Mouse (Mus musculus): ENCODE results near the gene Cabp7.
"Not testable (repeated sequence)": the region's sequence is repeated elsewhere in the genome, so short reads cannot be mapped to it uniquely, and the experiment has no call there.

The Cabp7 gene

DNA sequence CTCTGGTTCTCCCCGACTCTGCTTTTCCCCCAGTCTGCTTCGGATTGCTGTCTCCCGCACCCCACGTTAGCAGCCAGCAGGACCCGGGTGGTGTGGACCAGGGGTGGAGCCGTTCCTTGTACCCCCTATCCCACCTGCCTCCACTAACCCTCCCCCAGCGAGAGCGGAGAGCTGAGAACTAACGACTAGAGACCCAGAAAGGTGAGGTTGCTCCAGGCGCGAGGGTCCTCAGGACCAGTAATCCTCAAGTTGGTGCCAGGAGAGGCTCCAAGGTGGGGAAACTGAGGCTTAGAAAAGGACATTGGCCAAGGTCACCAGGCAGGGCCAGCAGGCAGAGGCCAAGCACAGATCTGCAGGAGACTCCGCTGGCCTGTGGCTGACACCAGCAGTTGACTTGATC lies 707 bp upstream of the Cabp7 start:
- DNase-seq (ENCODE audit: low read depth, low spot score), result no peak

DNA sequence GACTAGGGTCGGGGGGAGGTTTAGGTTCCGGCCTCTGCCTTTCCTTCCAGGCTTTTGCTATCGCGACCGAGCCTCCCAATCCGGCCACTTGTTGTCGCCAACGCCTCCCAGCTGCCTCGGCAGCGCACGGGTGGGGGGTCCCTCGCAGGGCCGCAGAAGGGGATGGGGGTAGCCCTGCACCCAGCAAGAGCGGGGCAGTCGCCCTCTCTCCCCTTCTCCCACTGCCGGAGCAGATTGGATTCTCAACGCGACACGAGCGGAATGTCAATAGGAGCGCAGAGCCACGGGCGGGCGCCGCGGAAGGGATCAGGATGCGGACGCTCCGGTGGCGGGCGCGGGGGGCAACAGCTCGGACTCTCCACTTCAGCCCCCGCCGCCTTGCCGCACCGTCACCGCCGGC lies 609 bp downstream of the Cabp7 start:
- DNase-seq (ENCODE audit: low read depth, low spot score), result no peak

DNA sequence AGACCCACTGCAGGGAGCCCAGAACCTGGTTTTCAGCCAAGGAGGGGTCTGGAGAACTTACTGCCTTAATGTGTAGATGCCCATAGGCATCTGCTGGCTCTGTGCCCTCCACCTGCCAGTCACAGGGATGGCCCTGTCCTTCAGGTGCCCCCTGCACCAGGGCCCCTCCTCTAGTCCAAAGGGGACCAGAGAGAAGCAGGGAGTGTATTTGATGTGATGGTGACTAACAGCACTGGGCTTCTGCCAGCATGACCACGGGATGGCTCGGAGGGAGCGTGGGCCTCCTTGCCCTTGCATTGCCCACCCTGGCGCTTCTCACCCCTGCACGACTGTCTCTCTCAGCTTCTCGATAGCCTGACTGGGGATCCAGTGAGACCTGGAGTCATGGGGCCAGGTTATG lies 1.9 kb downstream of the Cabp7 start:
- no peak for DNase-seq (ENCODE audit: low read depth, low spot score)

DNA sequence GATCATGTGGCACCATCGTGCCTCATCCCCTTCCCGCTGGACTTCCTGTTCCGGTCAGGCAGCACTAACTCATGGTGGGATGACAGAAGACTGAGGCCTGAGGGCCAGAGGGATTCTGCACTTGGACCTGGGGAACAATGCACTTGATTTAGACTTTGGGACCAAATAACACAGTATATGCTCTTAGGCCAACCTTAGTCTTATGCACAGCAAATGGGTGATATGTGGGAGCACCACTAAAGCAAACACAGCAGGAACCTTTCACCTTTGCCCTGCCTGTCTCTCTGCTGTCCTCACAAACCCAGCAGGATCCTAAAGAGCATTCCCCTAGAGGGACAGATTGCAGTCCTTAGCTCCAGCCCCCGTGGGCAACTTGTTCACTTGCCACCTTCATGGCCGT lies 5.8 kb downstream of the Cabp7 start:
- no peak for DNase-seq (ENCODE audit: low read depth, low spot score)

DNA sequence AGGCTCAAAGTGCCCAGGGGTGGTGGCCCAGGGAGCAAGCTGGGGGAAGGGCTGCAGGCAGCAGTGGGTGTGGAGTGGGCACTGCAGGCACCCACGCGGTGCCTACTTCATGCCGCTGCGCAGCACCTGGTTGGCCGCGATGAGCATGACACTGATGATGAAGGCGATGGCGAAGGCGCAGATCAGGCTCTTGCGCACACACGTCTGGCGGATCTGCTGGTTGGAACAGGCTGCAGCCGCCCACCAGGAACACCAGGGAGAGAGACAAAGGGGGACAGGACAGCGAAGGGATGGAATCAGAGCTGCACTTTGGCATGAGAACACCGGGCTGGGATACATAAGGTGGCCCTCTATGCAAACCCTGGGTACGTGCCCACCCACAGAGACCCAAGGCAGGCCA lies 7.9 kb downstream of the Cabp7 start:
- DNase-seq (ENCODE audit: low read depth, low spot score), result no peak

DNA sequence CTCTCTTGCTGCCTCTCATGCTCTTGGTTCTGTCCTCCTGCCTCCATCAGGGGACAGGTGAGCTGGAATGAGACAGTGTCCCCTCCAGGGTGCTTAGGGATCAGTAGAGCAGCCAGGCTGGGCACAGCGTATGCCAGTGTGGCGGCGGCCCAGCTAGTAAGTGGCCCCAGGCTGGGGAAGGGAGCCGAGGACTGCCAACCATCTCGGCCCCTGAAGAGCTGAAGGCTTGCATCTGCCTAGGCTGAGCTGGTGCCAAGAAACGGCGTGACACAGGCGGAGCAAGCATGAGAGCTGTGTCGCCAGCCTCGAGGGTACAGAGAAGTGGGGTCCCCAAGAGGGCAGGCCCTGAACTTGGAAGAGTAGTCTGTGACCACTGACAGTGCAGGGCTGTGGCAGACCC lies 8.9 kb downstream of the Cabp7 start:
- DNase-seq (ENCODE audit: low read depth, low spot score), result no peak

DNA sequence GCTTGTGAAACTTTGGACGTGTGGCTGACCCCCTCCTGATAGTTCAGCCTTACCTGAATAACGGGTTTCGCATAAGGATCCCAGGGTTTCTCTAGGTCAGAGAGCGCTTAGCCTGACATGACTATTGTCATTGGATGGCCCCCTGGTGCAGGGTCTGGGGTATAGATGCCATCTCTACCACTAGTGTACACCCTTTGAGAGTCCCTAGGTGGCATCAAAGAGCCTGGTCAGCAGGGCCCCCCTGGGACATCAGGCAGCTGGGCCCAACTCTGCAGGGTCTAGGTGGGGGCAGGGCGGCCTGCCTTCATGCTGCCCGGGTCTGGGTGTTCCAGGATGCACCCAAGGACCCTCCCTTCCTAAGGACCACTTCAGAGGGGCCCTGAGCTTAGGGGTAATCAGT lies 10.2 kb downstream of the Cabp7 start:
- no peak for DNase-seq (ENCODE audit: low read depth, low spot score)

DNA sequence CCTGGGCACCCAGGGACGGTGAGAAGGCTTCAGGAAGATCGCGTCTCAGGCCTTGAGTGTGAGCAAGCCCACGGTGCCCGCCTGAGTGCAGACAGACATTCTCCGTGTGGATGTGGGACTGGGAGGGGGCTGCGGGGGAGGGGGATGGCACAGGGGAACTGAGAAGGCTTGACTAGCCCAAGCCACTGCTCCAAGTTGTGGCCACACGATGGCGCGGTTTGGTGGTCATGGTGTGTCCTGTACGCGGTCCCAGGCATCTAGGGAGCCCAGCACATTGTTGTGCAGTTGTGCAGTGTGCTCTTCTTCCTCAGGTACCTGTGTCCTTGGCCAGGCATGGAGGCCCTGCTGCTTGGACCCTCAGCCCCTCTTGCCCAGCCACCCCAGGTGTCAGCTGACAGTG lies 12.4 kb downstream of the Cabp7 start:
- no peak for DNase-seq (ENCODE audit: low read depth, low spot score)

DNA sequence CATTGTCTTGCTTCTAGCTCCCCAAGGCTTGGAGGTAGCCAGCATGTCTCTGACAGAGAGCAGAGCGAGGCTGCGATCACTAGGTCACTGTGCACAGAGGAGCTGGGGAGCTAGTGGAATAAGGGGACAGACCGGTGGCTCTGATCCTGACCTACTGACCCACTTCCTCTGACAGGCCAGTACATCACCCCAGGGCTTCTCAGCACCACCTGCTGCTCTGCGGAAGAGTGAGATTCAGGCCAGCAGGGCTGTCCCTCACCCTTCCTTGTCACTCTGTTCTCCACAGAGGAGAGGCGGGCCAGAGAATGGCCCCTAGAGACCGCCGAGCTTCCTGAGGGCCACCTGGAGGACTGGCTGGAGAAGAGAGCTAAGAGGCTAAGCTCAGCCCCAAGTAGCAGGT lies 14.8 kb downstream of the Cabp7 start:
- no peak for DNase-seq (ENCODE audit: low read depth, low spot score)

DNA sequence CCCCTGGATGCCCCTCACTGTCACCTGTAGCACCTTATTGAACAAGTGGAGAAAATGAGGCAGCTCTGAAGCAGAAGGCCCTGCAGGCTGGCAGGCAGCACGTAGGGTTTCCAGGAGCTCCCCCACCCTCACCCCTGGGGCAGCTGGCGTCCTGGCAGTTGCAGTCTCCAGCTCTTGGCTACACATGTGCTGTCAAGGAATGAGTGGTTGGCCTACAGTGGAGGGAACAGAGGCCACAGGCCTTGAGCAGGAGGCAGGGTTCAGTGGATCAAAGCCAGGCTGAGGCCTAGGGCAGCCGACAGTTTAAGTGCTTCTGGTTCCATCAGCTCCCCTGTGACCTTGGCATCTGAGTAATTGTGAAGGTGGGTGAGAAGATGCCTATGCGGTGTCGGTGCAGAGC lies 15.7 kb downstream of the Cabp7 start:
- DNase-seq (ENCODE audit: low read depth, low spot score), result no peak

DNA sequence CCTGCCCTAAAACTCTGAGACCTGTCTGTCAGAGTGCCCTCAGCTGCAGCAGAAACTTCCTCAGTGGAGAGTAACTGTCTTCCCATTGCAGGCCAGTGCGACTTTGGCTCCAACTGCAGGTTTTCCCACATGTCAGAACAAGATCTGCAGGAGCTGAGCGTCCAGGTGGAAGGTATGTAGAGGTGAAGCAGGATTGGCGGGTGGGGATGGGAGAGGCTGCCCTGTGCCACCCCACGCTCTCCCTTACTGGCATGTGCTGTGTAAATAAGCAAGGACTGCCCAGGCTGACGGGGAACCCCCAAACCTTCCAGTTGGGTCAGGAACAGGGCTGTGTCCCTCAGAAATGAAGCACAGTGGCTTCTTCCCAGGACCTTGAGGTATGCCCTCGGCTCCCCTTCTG lies 16.5 kb downstream of the Cabp7 start:
- DNase-seq (ENCODE audit: low read depth, low spot score), result no peak

DNA sequence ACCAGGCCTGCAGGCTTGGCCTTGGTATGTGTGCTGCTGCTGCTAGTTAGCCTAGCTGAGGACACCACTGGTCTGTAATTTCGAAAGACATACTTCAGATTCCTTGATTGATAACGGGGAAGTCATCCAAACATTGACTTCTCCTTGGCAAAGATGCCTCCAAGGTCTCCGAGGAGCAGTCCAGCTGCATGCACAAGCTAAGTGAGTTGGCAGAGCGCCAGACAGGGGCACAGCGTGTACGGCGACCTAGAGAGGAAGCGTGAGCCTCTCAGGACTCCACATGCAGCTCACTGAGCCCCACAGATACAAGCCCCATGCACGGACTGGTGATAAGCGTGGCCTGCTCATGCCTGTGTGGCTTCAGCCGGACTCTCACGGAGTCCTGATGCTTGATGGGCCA lies 17.0 kb downstream of the Cabp7 start:
- no peak for DNase-seq (ENCODE audit: low read depth, low spot score)

DNA sequence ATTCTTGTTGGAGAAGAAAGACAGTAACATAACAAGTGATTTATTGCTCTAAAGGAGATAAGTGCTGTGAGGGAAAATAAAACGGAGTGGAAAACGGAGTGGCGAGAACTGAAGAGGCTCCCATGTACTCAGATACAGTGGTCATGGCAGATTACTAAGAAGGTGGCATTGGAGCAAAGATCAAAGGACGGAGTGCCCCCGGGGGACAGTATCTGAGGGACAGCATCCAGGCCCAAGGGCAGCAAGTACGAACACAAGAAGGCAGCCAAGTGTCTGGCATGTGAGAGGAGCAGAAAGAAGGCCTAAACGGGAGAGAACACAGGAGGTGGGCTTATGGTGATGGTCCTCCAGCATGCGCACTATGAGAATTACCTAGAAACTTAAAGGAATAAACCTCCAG lies 24.9 kb downstream of the Cabp7 start:
- no peak for DNase-seq (ENCODE audit: low read depth, low spot score)

DNA sequence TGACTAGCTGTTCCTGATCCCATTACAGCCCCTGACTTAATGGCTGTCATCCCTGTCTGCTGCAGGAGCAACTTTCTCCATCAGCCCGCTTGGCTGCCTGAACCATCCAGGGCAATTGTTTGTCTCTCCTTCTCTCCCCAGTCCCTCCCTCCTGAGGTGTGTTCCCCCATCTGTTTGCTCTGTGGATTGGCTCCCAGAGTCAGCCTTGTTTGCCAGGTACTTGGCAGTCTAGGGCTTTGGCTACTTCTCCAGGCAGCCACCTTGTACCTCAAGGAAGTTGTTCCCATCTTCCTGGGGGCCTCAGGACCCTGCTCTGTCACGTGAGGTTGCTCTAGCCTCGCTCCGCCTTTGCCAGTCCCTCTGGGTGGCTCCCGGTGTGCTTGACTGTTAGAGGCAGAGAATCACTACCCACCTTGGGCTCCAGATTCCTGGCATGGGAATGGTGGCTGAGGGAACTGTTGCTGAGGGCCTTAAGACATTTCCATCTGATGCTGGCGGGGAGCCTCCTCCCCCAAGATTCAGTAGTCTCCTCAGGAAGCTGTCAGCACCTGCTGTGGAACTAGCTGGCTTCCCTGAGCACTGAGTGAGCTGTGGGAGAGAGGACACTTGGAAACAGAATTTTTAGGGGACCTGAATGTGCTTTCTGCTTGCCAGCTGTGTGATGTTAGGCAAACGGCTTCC lies 25.5 kb downstream of the Cabp7 start:
- no peak for DNase-seq (ENCODE audit: low read depth, low spot score)

DNA sequence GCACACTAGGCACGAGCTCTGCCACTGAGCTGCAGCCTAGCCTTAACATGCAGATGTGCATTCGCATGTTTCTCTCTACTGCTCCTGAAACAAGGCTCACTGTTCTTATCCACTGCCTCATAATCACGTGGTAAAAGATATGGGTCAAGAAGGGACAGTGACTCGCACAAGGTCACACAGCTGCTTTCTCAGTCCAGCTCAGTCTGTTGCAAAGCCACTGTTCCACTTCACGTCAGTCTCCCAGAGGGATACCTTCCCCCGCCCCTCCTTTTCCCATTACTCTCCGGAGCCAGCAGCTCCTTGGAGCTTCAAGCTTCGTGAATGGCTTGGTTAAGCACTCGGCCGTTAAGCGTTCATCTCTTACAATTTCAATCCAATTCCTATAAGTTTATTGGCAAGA lies 26.2 kb downstream of the Cabp7 start:
- DNase-seq (ENCODE audit: low read depth, low spot score), result no peak

DNA sequence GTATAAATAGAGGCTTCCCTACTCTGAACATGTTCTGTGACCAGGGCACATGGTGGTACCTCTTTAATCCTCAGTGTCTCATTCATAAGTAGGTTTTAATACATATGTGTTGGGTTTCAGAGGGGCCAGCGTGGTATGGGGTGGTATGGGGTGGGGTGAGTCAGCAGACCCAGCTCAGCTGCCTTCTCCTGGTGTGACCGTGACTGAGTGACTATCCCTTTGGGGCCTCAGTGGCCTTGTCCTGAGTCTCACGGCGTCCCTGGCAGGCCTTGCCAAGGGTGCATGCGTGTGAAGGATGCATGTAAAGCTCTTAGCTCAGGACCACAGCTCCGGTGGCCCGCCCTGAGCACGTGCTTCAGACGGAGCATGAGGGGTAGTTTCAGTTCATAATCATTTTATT lies 26.6 kb downstream of the Cabp7 start:
- DNase-seq (ENCODE audit: low read depth, low spot score), result no peak

DNA sequence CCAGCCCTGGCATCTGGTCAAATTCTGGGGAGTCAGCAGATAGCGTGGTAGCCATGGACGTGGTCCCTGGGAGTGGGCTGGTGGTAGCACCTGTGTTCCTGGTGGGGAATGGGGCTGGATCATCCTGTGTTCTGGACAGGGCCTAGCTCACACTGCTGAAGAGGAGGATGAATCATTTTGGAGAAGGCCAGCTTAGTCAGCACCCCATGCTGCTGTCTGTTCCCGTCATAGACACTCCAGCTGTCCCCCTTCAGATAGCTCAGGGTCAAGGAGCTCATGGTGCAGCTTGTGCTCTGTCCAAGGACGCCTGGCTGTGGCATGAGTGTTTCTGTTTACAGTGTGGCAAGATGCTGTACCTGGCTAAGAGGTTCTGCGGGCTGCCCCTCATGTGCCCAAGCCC lies 28.0 kb downstream of the Cabp7 start:
- no peak for DNase-seq (ENCODE audit: low read depth, low spot score)

DNA sequence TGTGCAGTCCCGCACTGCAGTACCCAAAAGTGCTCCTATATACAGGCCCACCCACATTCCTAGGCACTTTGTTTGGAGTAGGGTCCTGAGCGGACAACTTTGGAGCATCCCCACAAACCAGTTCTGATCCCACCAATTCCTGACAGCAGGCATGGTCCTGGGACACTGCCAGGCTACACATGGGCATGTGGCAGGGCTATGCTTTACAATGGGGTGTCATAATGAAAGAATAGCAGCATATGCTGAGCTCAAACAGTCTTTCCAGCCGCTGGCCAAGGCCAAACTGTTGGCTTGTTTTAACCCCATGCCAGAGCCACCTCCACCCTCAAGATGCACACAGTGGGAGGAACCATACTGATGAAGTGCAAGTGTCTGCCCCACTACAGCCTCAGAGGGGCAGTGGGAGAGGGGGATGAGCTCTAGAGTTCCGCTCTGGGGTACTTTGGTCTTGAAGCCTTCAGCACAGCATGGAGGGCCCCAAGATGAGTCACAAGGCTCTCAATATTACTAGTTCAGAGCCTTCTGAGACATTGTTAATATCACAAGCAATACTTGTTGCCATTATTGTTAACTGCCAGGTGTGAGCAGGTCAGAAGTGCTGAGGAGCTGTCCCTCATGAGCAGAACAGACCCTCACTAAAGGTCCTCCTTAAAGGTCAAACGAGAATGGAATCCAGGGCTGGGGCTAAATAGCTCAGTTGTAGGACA lies 29.9 kb downstream of the Cabp7 start:
- DNase-seq (ENCODE audit: low read depth, low spot score), result no peak

DNA sequence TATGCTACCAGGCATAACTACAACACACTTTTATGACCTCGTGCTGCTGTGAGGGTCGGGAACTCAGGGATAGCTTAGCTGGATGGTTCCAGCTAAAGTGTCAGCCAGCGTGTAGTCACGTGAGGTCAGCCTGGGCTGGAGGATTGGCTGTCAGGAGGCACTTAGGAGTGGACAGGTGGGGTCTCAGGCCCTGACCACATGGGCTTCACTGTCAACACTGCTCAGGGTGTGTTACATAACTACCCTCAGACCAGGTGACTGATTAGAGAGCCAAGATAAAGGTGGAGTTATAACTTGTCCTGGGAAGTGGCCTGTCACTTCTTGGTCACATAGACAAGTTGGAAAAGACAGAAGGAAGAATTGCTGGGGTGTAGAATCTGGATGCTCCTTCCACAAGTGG lies 31.0 kb downstream of the Cabp7 start:
- DNase-seq (ENCODE audit: low read depth, low spot score), result no peak

DNA sequence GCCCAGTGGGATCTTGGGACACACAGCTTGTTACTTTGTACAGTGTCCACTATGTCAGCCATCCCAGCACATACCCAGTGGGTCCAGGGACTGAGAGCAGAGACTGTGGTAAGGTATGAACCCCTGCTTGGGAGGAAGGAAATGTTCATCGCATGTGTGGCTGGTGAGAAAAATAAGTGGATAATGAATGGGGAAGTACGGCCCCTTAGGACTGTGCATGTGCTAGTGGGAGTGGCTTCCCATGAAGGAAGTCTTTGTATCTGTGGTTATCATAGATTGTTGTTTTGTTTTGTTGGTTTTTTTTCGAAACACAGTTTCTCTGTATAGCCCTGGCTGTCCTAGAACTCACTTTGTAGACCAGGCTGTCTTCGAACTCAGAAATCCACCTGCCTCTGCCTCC lies 31.9 kb downstream of the Cabp7 start:
- no peak for DNase-seq (ENCODE audit: low read depth, low spot score)

DNA sequence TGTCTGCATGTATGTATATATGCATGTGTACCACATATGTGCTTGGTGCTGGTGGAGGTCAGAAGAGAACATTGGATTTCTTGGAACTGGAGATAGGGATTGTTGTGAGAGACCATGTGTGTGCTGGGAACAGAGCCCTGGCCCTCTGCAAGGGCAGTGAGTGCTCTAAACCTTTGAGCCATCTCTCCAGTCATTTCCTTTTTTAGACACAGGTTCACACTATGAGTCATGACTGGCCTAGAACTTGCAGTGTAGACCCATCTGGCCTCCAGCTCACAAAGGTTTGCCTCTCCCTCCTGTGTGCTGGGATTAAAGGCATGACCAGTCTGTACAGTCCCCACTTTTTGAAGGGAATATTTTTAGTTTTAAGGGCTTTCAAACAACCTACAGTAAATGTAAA lies 33.8 kb downstream of the Cabp7 start:
- no peak for DNase-seq (ENCODE audit: low read depth, low spot score)

DNA sequence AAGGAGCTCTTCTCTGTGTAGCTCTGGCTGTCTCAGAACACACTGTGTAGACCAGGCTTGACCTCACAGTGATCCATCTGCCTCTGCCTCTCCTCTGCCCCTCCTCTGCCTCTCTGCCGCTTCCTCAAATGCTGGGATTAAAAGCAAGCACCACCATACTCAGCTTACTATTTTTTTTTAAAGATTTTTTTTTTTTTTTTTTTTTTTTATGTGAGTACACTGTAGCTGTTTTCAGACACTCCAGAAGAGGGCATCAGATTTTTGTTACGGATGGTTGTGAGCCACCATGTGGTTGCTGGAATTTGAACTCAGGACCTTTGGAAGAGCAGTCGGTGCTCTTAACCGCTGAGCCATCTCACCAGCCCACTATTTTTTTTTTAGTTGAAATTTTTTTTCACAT lies 36.4 kb downstream of the Cabp7 start:
- not testable (repeated sequence) for DNase-seq (ENCODE audit: low read depth, low spot score)

DNA sequence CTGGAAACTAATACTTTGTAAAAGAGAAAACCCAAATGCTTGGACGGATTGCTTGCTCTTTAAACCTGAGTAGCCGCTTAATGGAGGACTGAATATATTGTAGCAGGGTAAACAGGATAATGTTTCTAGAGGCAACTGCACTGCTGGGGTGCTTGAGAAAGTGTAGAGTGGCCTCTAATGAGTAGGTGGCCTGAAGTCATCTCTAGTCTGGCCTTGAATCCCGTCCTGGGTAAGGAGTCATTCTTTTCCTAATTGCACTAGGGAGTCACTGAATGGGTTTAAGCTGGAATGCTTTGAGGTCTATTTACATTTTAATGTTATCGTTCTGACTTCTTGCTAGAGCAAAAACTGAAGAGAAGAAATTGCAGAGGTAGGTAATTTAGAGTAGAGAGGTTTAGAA lies 41.4 kb downstream of the Cabp7 start:
- no peak for DNase-seq (ENCODE audit: low read depth, low spot score)

Measured in CD4-positive helper T cell, adult 2 months (primary cell).